Mouse (Mus musculus) forebrain, embryonic 12.5 days (tissue): ENCODE data around the gene Napsa. TPM values are rescaled to one million over a fixed set of nuclear protein-coding genes. Genes with fewer than 3 reads are reported as not detected.

Experiments used
- ATAC-seq: fragments of 200-750 bp; cut with Nextera tagmentation; 2 replicates; pipeline ENCODE4 v1.8.0; 2017; ENCODE audit warnings: moderate TSS enrichment; ENCODE audit not compliant: low FRiP score
- H3K27ac ChIP-seq: fragments of 300-500 bp; sonication (generic); 2 replicates; pipeline ENCODE4 v1.5.1; 2016; ENCODE audit warnings: mild to moderate bottlenecking
- H3K27me3 ChIP-seq: fragments of 300-500 bp; sonication (generic); 2 replicates; pipeline ENCODE4 v1.6.1; 2016; ENCODE audit warnings: mild to moderate bottlenecking
- H3K36me3 ChIP-seq: fragments of 300-500 bp; sonication (generic); replicated peaks from 2 replicates; pipeline ENCODE4 v1.6.1; 2016; ENCODE audit warnings: mild to moderate bottlenecking
- H3K4me1 ChIP-seq: fragments of 300-500 bp; sonication (generic); 2 replicates; pipeline ENCODE4 v1.6.1; 2016
- H3K4me2 ChIP-seq: fragments of 300-500 bp; sonication (generic); 2 replicates; pipeline ENCODE4 v1.6.1; 2016; ENCODE audit warnings: mild to moderate bottlenecking, moderate library complexity
- H3K4me3 ChIP-seq: fragments of 300-500 bp; sonication (generic); replicated peaks from 2 replicates; pipeline ENCODE4 v1.5.1; 2016; ENCODE audit warnings: mild to moderate bottlenecking
- H3K9ac ChIP-seq: fragments of 300-500 bp; sonication (generic); 2 replicates; pipeline ENCODE4 v1.6.1; 2016; ENCODE audit warnings: mild to moderate bottlenecking
- H3K9me3 ChIP-seq: fragments of 300-500 bp; sonication (generic); 2 replicates; pipeline ENCODE4 v1.6.1; 2016
- WGBS: fragments of 180-500 bp; shearing (Covaris S2); methylation state at CpG from one replicate; pipeline ENCODE4 v1.1.7; 2016; 5-methylcytosine and 5-hydroxymethylcytosine counted together
- polyA plus RNA-seq: library from polyadenylated mRNA; unstranded; fragments of >200 nt; fragmentation: Nextera tagmentation; extraction: Ambion mirVana; gene quantifications from 2 replicates; pipeline ENCODE4 v1.2.1, GENCODE M21; 2016

Napsa gene
- polyA plus RNA-seq, 1 experiment from 2014 or later, result 0.51 TPM

- 98% methylated on average over 3 of the region's 3 CpGs for WGBS
- peaks cover 41% of the 10 kb centered on the region for H3K36me3 ChIP-seq
- no peak for ATAC-seq
These were observed 25.9 kb upstream of the Napsa start for GRCm38 (mm10) chr7:44546274-44546673.

GRCm38 (mm10) chr7:44547041-44547440 is 25.1 kb upstream of the Napsa start:
- Histone ChIP-seq H3K4me1 (peaks cover 14% of the 10 kb centered on the region), H3K27me3 (no peaks in the 10 kb centered on the region), H3K4me3 (peak overlapping the region; percentile 50), H3K36me3 (peaks cover 41% of the 10 kb centered on the region), H3K27ac (no peak overlapping the region), H3K4me2 (peak overlapping the region; percentile 58), H3K9ac (peak overlapping the region; percentile 56), H3K9me3 (no peaks in the 10 kb centered on the region)
- 99% methylated on average over 13 of the region's 13 CpGs for WGBS
- ATAC-seq, result no peak

More at GRCm38 (mm10) chr7:44546274-44546673, 25.9 kb upstream of the Napsa start:
- Histone ChIP-seq H3K27ac (no peak overlapping the region), H3K9ac (no peak overlapping the region), H3K4me2 (no peak overlapping the region), H3K4me1 (peaks cover 14% of the 10 kb centered on the region), H3K4me3 (no peak overlapping the region), H3K9me3 (no peaks in the 10 kb centered on the region), H3K27me3 (no peaks in the 10 kb centered on the region)

- H3K4me3 ChIP-seq, result peak overlapping the region; percentile 50
- H3K36me3 ChIP-seq, result peaks cover 36% of the 10 kb centered on the region
- H3K27me3 ChIP-seq, result no peaks in the 10 kb centered on the region
- H3K4me2 ChIP-seq, result peak overlapping the region; percentile 58
- no peak overlapping the region for H3K27ac ChIP-seq
- peak overlapping the region; percentile 56 for H3K9ac ChIP-seq
- ATAC-seq, result no peak
- no peaks in the 10 kb centered on the region for H3K9me3 ChIP-seq
- 36% methylated on average over 5 of the region's 5 CpGs for WGBS
- H3K4me1 ChIP-seq, result peaks cover 18% of the 10 kb centered on the region
These were observed 24.5 kb upstream of the Napsa start for GRCm38 (mm10) chr7:44547725-44548124.

GRCm38 (mm10) chr7:44548497-44549087 is 23.6 kb upstream of the Napsa start, which contains the start of gene Pold1:
TSS of gene Pold1 (minus strand) at chr7:44548849.
- Histone ChIP-seq H3K4me2 (peak within 1 kb of the TSS; percentile 58), H3K9me3 (no peaks in the 10 kb centered on the region), H3K36me3 (peaks cover 34% of the 10 kb centered on the region), H3K27me3 (no peaks in the 10 kb centered on the region), H3K4me3 (peak within 1 kb of the TSS; percentile 50), H3K9ac (peak within 1 kb of the TSS; percentile 56), H3K27ac (peak within 1 kb of the TSS; percentile 59), H3K4me1 (peaks cover 23% of the 10 kb centered on the region)
- peak; percentile 93 for ATAC-seq
- under 1% methylated on average over 43 of the region's 43 CpGs for WGBS

GRCm38 (mm10) chr7:44549621-44550408 is 22.4 kb upstream of the Napsa start:
- Histone ChIP-seq H3K27me3 (no peaks in the 10 kb centered on the region), H3K4me1 (peaks cover 26% of the 10 kb centered on the region), H3K9me3 (no peaks in the 10 kb centered on the region), H3K9ac (no peak overlapping the region), H3K4me3 (0 out of 2 replicates have a peak overlapping the region, but pooled peaks have one; percentile 4), H3K27ac (no peak overlapping the region), H3K36me3 (peaks cover 34% of the 10 kb centered on the region), H3K4me2 (no peak overlapping the region)
- 94% methylated on average over 23 of the region's 23 CpGs for WGBS
- ATAC-seq, result no peak

- H3K27me3 ChIP-seq, result peaks cover 1% of the 10 kb centered on the region; the same call in 1 of the 2 replicates
- H3K36me3 ChIP-seq, result peaks cover 34% of the 10 kb centered on the region
- no peak overlapping the region for H3K4me2 ChIP-seq
- no peaks in the 10 kb centered on the region for H3K9me3 ChIP-seq
- no peak overlapping the region for H3K27ac ChIP-seq
- 95% methylated on average over 12 of the region's 12 CpGs for WGBS
- ATAC-seq, result no peak
- no peak overlapping the region for H3K9ac ChIP-seq
- H3K4me3 ChIP-seq, result no peak overlapping the region
- peaks cover 26% of the 10 kb centered on the region for H3K4me1 ChIP-seq
These were observed 21.8 kb upstream of the Napsa start for GRCm38 (mm10) chr7:44550409-44550678.

- whole genome bisulfite sequencing, result 94% methylated on average over 21 of the region's 21 CpGs
- no peak for ATAC-seq
These were observed 20.9 kb upstream of the Napsa start for GRCm38 (mm10) chr7:44551301-44551700.

GRCm38 (mm10) chr7:44551731-44552130 is 20.4 kb upstream of the Napsa start:
- peaks cover 4% of the 10 kb centered on the region; the same call in 1 of the 2 replicates for H3K27me3 ChIP-seq
- peaks cover 29% of the 10 kb centered on the region for H3K36me3 ChIP-seq
- no peak overlapping the region for H3K4me2 ChIP-seq
- H3K4me3 ChIP-seq, result no peak overlapping the region
- H3K27ac ChIP-seq, result no peak overlapping the region
- ATAC-seq, result no peak
- no peaks in the 10 kb centered on the region for H3K9me3 ChIP-seq
- H3K9ac ChIP-seq, result no peak overlapping the region
- peaks cover 26% of the 10 kb centered on the region for H3K4me1 ChIP-seq
- WGBS, result 83% methylated on average over 22 of the region's 22 CpGs

More at GRCm38 (mm10) chr7:44551301-44551700, 20.9 kb upstream of the Napsa start:
- H3K27me3 ChIP-seq, result peaks cover 4% of the 10 kb centered on the region; the same call in 1 of the 2 replicates
- H3K4me3 ChIP-seq, result no peak overlapping the region
- H3K4me2 ChIP-seq, result no peak overlapping the region
- H3K4me1 ChIP-seq, result peaks cover 26% of the 10 kb centered on the region
- peaks cover 30% of the 10 kb centered on the region for H3K36me3 ChIP-seq
- H3K9ac ChIP-seq, result no peak overlapping the region
- H3K9me3 ChIP-seq, result no peaks in the 10 kb centered on the region
- no peak overlapping the region for H3K27ac ChIP-seq

GRCm38 (mm10) chr7:44552141-44552908 is 19.9 kb upstream of the Napsa start:
- H3K36me3 ChIP-seq, result peaks cover 29% of the 10 kb centered on the region
- H3K9ac ChIP-seq, result no peak overlapping the region
- 86% methylated on average over 31 of the region's 31 CpGs for WGBS
- no peak overlapping the region; the same call in 1 of the 2 replicates for H3K27ac ChIP-seq
- H3K27me3 ChIP-seq, result peaks cover 4% of the 10 kb centered on the region; the same call in 1 of the 2 replicates
- peak overlapping the region; percentile 69 for H3K4me2 ChIP-seq
- H3K9me3 ChIP-seq, result no peaks in the 10 kb centered on the region
- H3K4me3 ChIP-seq, result peak overlapping the region; percentile 88
- no peak for ATAC-seq
- peaks cover 21% of the 10 kb centered on the region for H3K4me1 ChIP-seq

GRCm38 (mm10) chr7:44553196-44553764 is 18.9 kb upstream of the Napsa start:
- Histone ChIP-seq H3K27me3 (peaks cover 4% of the 10 kb centered on the region; the same call in 1 of the 2 replicates), H3K9me3 (no peaks in the 10 kb centered on the region), H3K27ac (peak overlapping the region; percentile 93), H3K36me3 (peaks cover 29% of the 10 kb centered on the region), H3K4me1 (peaks cover 12% of the 10 kb centered on the region), H3K9ac (peak overlapping the region; percentile 59; the same call in 1 of the 2 replicates), H3K4me2 (peak overlapping the region; percentile 69), H3K4me3 (peak overlapping the region; percentile 88)
- peak; percentile 77 for ATAC-seq
- WGBS, result 1% methylated on average over 25 of the region's 32 CpGs

- peak within 1 kb of the TSS; percentile 59; the same call in 1 of the 2 replicates for H3K9ac ChIP-seq
- peaks cover 29% of the 10 kb centered on the region for H3K36me3 ChIP-seq
- H3K4me3 ChIP-seq, result peak within 1 kb of the TSS; percentile 88
- peak within 1 kb of the TSS; percentile 69 for H3K4me2 ChIP-seq
- peaks cover 12% of the 10 kb centered on the region for H3K4me1 ChIP-seq
- H3K27ac ChIP-seq, result peak within 1 kb of the TSS; percentile 93
- under 1% methylated on average over 22 of the region's 22 CpGs for WGBS
- peak; percentile 82 for ATAC-seq
- peaks cover 4% of the 10 kb centered on the region; the same call in 1 of the 2 replicates for H3K27me3 ChIP-seq
- H3K9me3 ChIP-seq, result no peaks in the 10 kb centered on the region
These were observed 18.4 kb upstream of the Napsa start, which contains the start of gene Nr1h2 for GRCm38 (mm10) chr7:44553826-44554225. TSS of gene Nr1h2 (minus strand) at chr7:44553951.
